Mouse (Mus musculus): Measurements from ENCODE around the gene Pwp2.

GRCm38 (mm10) chr10:78165256-78166005 lies 19.5 kb downstream of the Pwp2 start:
- TF ChIP-seq CTCF (IDR thresholded peaks at IDR 0.05; ENCODE audit: low read depth) (no peak), EP300 (IDR thresholded peaks at IDR 0.05; ENCODE audit: low read depth) (no peak)

All from heart, postnatal 0 days (tissue).